25 mouse cellular contexts compared by ENCODE assay signal in the genomic region with DNA sequence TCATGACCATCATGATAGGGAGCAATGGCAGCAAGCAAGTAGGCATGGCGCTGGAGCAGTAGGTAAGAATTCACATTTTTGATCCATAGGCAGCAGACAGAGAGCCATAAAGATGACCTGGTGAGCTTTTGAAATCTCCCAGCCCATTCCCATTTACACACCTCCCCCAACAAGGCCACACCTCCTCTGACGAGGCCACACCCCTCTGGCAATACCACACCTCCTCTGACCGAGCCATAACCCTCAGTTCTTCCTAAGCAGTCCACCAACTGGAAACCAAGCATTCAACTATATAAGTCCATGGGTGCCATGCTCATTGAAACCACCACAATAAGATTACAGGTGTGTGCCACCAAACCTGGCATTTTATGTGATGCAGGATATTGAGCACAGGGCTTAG.
DNase-seq lines count a peak whose midpoint lies in the region; ATAC-seq lines count a peak whose summit lies in the region.
"Had no signal": no experiment of that assay in that cellular context is flagged by ENCODE, and none has a peak within 500 bp of the region (broad histone marks: within the 10 kb centered on the region; RNA-seq: fewer than 3 reads in every experiment).

No protein-coding gene starts in this region.

- no peak overlapping the region for H3K4me2 ChIP-seq in heart, embryonic 12.5 days

- H3K4me1 ChIP-seq in heart, embryonic 12.5 days (replicated peaks) = no peaks in the 10 kb centered on the region
- peaks cover 6% of the 10 kb centered on the region; the same call in 1 of the 2 replicates for H3K4me1 ChIP-seq in forebrain, embryonic 10.5 days

- H3K9ac ChIP-seq in heart, embryonic 12.5 days = no peak overlapping the region

- H3K9me3 ChIP-seq in heart, embryonic 12.5 days (replicated peaks) = no peaks in the 10 kb centered on the region
- H3K9me3 ChIP-seq in forebrain, embryonic 10.5 days = no peaks in the 10 kb centered on the region
- H3K9me3 ChIP-seq: G1E had no signal

- H3K27ac ChIP-seq in heart, embryonic 12.5 days (ENCODE audit: poor library complexity, severe bottlenecking) = no peak overlapping the region
- H3K27ac ChIP-seq in forebrain, embryonic 10.5 days = no peak overlapping the region

- H3K27me3 ChIP-seq in heart, embryonic 12.5 days (replicated peaks) = no peaks in the 10 kb centered on the region
- no peaks in the 10 kb centered on the region for H3K27me3 ChIP-seq in forebrain, embryonic 10.5 days (ENCODE audit: poor library complexity, severe bottlenecking)
- H3K27me3 ChIP-seq: CH12.LX, Patski had no signal

- no peak for ATAC-seq in heart, embryonic 12.5 days (ENCODE audit: insufficient number of reproducible peaks, low FRiP score)
- ATAC-seq: activated CD4-positive, CD25-positive, alpha-beta regulatory T cell, adult 4 months; CD4-positive, CD25-positive, alpha-beta regulatory T cell, adult 4 months; Patski had no signal

- DNase-seq in heart, adult 11 months = peak; percentile 54
- DNase-seq in ES-CJ7 (ENCODE audit: low read depth, low spot score) = peak; percentile 21
- DNase-seq in R1 (ENCODE audit: low read depth, low spot score) = peak; percentile 66
- peak; percentile 46 for DNase-seq in ZHBTc4 (ENCODE audit: low read depth, low spot score)
- DNase-seq in adrenal gland, postnatal 25 days = no peak
- no peak for DNase-seq in embryo, embryonic 10 days (ENCODE audit: low spot score)
- DNase-seq in forebrain, embryonic 10.5 days (ENCODE audit: extremely low spot score, low spot score) = no peak
- DNase-seq: adrenal gland, adult 2 months; adrenal gland, adult 8-10 months; adrenal gland, postnatal 10 days; adrenal gland, postnatal 14 days; adrenal gland, postnatal 36 days; B cell, adult 2 months; cerebellum, adult 11 months; cerebellum, adult 11-12 months; cerebellum, adult 18-20 months; cerebellum, adult 2 months; cerebellum, adult 8-10 months; cerebellum, adult 9-10 months had no signal

- H3K36me3 ChIP-seq in heart, embryonic 12.5 days = no peaks in the 10 kb centered on the region
- no peaks in the 10 kb centered on the region for H3K36me3 ChIP-seq in forebrain, embryonic 10.5 days (replicated peaks)
- H3K36me3 ChIP-seq: G1E had no signal

- 66% methylated on average over 3 of the region's 3 CpGs for WGBS in heart, embryonic 12.5 days
- 79% methylated on average over 3 of the region's 3 CpGs for WGBS in forebrain, embryonic 10.5 days

- no peak overlapping the region for H3K4me3 ChIP-seq in heart, embryonic 12.5 days
- H3K4me3 ChIP-seq in forebrain, embryonic 10.5 days = no peak overlapping the region

Comparison
In these comparisons a context has a peak if more than half of its experiments do, and no peak if none do; other contexts are left out.
1. DNase-seq: peak in heart, adult 11 months (single experiment), ES-CJ7 (single experiment), R1 (single experiment) and ZHBTc4 (single experiment); none in adrenal gland, postnatal 25 days (single experiment), embryo, embryonic 10 days (single experiment) and forebrain, embryonic 10.5 days (single experiment).